11 mouse cellular contexts compared by ENCODE assay signal in genomic region chr10:117040355-117040754, GRCm38 (mm10). TPM values are rescaled to one million over a fixed set of nuclear protein-coding genes. Genes with fewer than 3 reads are reported as not detected.
DNase-seq lines count a peak whose midpoint lies in the region; ATAC-seq and TF ChIP-seq lines count a peak whose summit lies in the region.
"Had no signal": no experiment of that assay in that cellular context is flagged by ENCODE, and none has a peak within 500 bp of the region (broad histone marks: within the 10 kb centered on the region; RNA-seq: fewer than 3 reads in every experiment).

No protein-coding gene starts in this region.

- WGBS in forebrain, postnatal 0 days = 73% methylated on average over 6 of the region's 6 CpGs
- WGBS in forebrain, embryonic 11.5 days = 66% methylated on average over 6 of the region's 6 CpGs

- no peak overlapping the region for H3K27ac ChIP-seq in forebrain, postnatal 0 days (ENCODE audit: low read depth, low read length)
- H3K27ac ChIP-seq in forebrain, embryonic 11.5 days (ENCODE audit: low read depth, low read length) = no peak overlapping the region
- no peak overlapping the region for H3K27ac ChIP-seq in left cerebral cortex, adult 2 months

- H3K36me3 ChIP-seq in forebrain, postnatal 0 days (ENCODE audit: insufficient read depth) = no peaks in the 10 kb centered on the region
- H3K36me3 ChIP-seq in forebrain, embryonic 11.5 days (ENCODE audit: control insufficient read depth, insufficient read depth, low read length) = no peaks in the 10 kb centered on the region

- H3K9me3 ChIP-seq in forebrain, postnatal 0 days (ENCODE audit: low read length) = no peaks in the 10 kb centered on the region
- no peaks in the 10 kb centered on the region for H3K9me3 ChIP-seq in forebrain, embryonic 11.5 days (ENCODE audit: control insufficient read depth, low read length)

- no peak overlapping the region for H3K4me3 ChIP-seq in forebrain, postnatal 0 days (ENCODE audit: low read depth, low read length)
- H3K4me3 ChIP-seq in forebrain, embryonic 11.5 days (ENCODE audit: low read depth, low read length) = no peak overlapping the region
- no peak overlapping the region for H3K4me3 ChIP-seq in left cerebral cortex, adult 2 months

- no peak overlapping the region for H3K4me2 ChIP-seq in forebrain, postnatal 0 days (ENCODE audit: low read depth)
- no peak overlapping the region for H3K4me2 ChIP-seq in forebrain, embryonic 11.5 days (ENCODE audit: low read depth, low read length, severe bottlenecking)

- no peak overlapping the region for H3K9ac ChIP-seq in forebrain, postnatal 0 days
- no peak overlapping the region for H3K9ac ChIP-seq in forebrain, embryonic 11.5 days (ENCODE audit: low read length)

- TF ChIP-seq CTCF in forebrain, postnatal 0 days (IDR thresholded peaks at IDR 0.05; ENCODE audit: low read depth) = peak; percentile 62
- TF ChIP-seq CTCF in left cerebral cortex, adult 2 months (IDR thresholded peaks at IDR 0.05) = peak; percentile 41

- no peaks in the 10 kb centered on the region for H3K27me3 ChIP-seq in forebrain, postnatal 0 days (ENCODE audit: insufficient read depth, low read length)
- H3K27me3 ChIP-seq in forebrain, embryonic 11.5 days (ENCODE audit: control insufficient read depth, insufficient read depth, low read length) = no peaks in the 10 kb centered on the region

- peak; percentile 50 for DNase-seq in forebrain, postnatal 0 days
- DNase-seq in forebrain, embryonic 11.5 days (ENCODE audit: low spot score) = no peak
- no peak for DNase-seq in left cerebral cortex, adult 2 months (ENCODE audit: extremely low spot score in 1 of 2, low spot score in 2 of 2)
- no peak for DNase-seq in left cerebral cortex, adult 8-10 months (ENCODE audit: low spot score in 2 of 2)
- DNase-seq in 416B (ENCODE audit: low read depth) = peak; percentile 80
- peak; percentile 44 for DNase-seq in brain, adult 2 months (ENCODE audit: low read depth, low spot score)
- DNase-seq in urinary bladder, adult 18-20 months (ENCODE audit: low spot score in 2 of 2) = no peak
- DNase-seq in gastrocnemius, postnatal 36 days = no peak
- DNase-seq: heart, postnatal 14 days; liver; thymus, adult 18-20 months had no signal

- H3K4me1 ChIP-seq in forebrain, postnatal 0 days (ENCODE audit: insufficient read depth) = no peaks in the 10 kb centered on the region
- H3K4me1 ChIP-seq in forebrain, embryonic 11.5 days (replicated peaks; ENCODE audit: control insufficient read depth, insufficient read depth, low read length) = no peaks in the 10 kb centered on the region

- ATAC-seq in forebrain, postnatal 0 days = peak; percentile 66
- ATAC-seq in forebrain, embryonic 11.5 days (replicated peaks; ENCODE audit: low FRiP score) = no peak

- intact Hi-C loops in left cerebral cortex, adult 2 months (cut with DNase I) = no loop called here
- intact Hi-C loops in gastrocnemius, postnatal 36 days (cut with DNase I) = no loop called here

RNA-seq across cellular contexts. Expression of gene Lrrc10, which starts 4.8 kb away (rescaled TPM):
- not detected in 2 replicates for total RNA-seq in forebrain, postnatal 0 days (2014; rRNA removed)
- 0.13 TPM in 1 of 2 replicates, not detected in the other for polyA plus RNA-seq in forebrain, postnatal 0 days (2015; fragmentation: Nextera tagmentation; extraction: Ambion mirVana)
- polyA plus RNA-seq in forebrain, embryonic 11.5 days (2014; fragmentation: Nextera tagmentation; extraction: Ambion mirVana) = not detected in 2 replicates
- not detected for total RNA-seq in left cerebral cortex, adult 2 months (2021)
- under 1 TPM in 2 of 4 experiments, not detected in 2; 0.26 to 0.34 TPM for total RNA-seq in left cerebral cortex, adult 8-10 months (2022)
- under 1 TPM in 1 of 2 experiments, not detected in 1; 0.17 TPM for total RNA-seq in gastrocnemius, postnatal 36 days (2021)

RNA-seq across cellular contexts. Expression of gene Cct2, which starts 23.3 kb away (rescaled TPM):
- 399 and 404 TPM in 2 replicates for total RNA-seq in forebrain, postnatal 0 days (2014; rRNA removed)
- polyA plus RNA-seq in forebrain, postnatal 0 days (2015; fragmentation: Nextera tagmentation; extraction: Ambion mirVana) = 240 and 249 TPM in 2 replicates
- polyA plus RNA-seq in forebrain, embryonic 11.5 days (2014; fragmentation: Nextera tagmentation; extraction: Ambion mirVana) = 294 and 318 TPM in 2 replicates
- 100 to 1,000 TPM; 146 to 157 TPM for total RNA-seq in left cerebral cortex, adult 2 months (2021)
- total RNA-seq in left cerebral cortex, adult 8-10 months (2022) = 100 to 1,000 TPM; 148 to 155 (median 154) TPM
- total RNA-seq in gastrocnemius, postnatal 36 days (2021) = 100 to 1,000 TPM in 1 of 2 experiments, 10 to 100 TPM in 1; 93.1 to 119 TPM

RNA-seq across cellular contexts. Expression of gene Best3, which starts 54.2 kb away (rescaled TPM):
- not detected in 2 replicates for total RNA-seq in forebrain, postnatal 0 days (2014; rRNA removed)
- polyA plus RNA-seq in forebrain, postnatal 0 days (2015; fragmentation: Nextera tagmentation; extraction: Ambion mirVana) = 0.05 and 0.11 TPM in 2 replicates
- 0.09 and 0.15 TPM in 2 replicates for polyA plus RNA-seq in forebrain, embryonic 11.5 days (2014; fragmentation: Nextera tagmentation; extraction: Ambion mirVana)
- total RNA-seq in left cerebral cortex, adult 2 months (2021) = under 1 TPM; 0.12 to 0.29 TPM
- under 1 TPM in 3 of 4 experiments, not detected in 1; 0.11 to 0.26 (median 0.25) TPM for total RNA-seq in left cerebral cortex, adult 8-10 months (2022)
- total RNA-seq in gastrocnemius, postnatal 36 days (2021) = 10 to 100 TPM; 20.9 to 24.3 TPM

Comparison
In these comparisons a context has a peak if more than half of its experiments do, and no peak if none do; other contexts are left out.
1. DNase-seq: peak in forebrain, postnatal 0 days (single experiment), 416B (single experiment) and brain, adult 2 months (single experiment); none in forebrain, embryonic 11.5 days (single experiment), left cerebral cortex, adult 2 months (0 of 2), left cerebral cortex, adult 8-10 months (0 of 2), urinary bladder, adult 18-20 months (0 of 2) and gastrocnemius, postnatal 36 days (0 of 2).
2. RNA of gene Best3, which starts 54.2 kb away (total RNA-seq): 20.9 to 24.3 TPM in gastrocnemius, postnatal 36 days; 0.12 to 0.29 TPM in left cerebral cortex, adult 2 months, 0.11 to 0.26 TPM in left cerebral cortex, adult 8-10 months and not detected in forebrain, postnatal 0 days; every median in the first group is over 10 times any median in the second.